Mouse (Mus musculus): ENCODE results near the gene Sh2d6.
"Not testable (repeated sequence)": the region's sequence is repeated elsewhere in the genome, so short reads cannot be mapped to it uniquely, and the experiment has no call there.

The Sh2d6 gene

DNA sequence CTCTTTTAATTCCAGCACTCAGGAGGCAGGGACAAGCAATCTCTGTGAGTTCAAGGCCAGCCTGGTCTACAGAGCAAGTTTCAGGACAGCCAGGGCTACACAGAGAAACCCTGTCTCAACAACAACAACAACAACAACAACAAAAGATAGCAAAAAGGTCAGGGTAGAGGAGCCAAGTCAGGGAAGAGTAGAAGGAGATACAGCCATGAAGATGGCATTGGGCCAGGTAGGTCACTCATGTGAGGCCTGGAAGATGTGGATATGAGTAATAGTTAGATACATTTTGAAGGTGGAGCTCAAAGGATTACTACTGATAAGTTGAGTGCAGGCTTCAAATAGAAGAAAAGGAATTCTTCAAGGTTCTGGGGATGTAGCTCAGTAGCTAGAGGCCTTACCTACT is 18.2 kb downstream of the Sh2d6 start:
- no peak for DNase-seq (ENCODE audit: low spot score in 2 of 2)

GRCm38 (mm10) chr6:72498950-72499349 is 22.6 kb downstream of the Sh2d6 start:
- no peak for DNase-seq (ENCODE audit: low spot score in 2 of 2)

GRCm38 (mm10) chr6:72492892-72493291 is 28.6 kb downstream of the Sh2d6 start:
- DNase-seq (ENCODE audit: low spot score in 2 of 2), result no peak

DNA sequence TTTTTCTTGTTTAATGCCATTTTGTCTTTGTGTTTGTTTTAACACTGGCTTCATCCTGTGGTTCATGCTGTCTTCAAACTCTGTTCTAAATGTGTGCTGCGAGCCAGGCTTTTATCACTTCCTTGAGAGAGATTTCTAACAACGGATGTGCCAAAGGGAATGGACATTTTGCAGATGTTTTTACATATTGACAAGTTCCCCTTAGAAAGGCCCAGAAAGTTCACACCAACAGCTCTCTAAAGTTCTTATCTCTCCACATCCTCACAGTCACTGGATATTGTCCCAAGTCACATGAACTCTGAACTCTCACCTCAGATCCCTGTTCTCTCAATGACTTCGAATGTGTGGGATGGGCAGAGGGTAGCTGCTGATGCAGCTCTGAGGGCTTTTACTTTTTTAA is 30.4 kb downstream of the Sh2d6 start:
- DNase-seq (ENCODE audit: low spot score in 2 of 2), result no peak

DNA sequence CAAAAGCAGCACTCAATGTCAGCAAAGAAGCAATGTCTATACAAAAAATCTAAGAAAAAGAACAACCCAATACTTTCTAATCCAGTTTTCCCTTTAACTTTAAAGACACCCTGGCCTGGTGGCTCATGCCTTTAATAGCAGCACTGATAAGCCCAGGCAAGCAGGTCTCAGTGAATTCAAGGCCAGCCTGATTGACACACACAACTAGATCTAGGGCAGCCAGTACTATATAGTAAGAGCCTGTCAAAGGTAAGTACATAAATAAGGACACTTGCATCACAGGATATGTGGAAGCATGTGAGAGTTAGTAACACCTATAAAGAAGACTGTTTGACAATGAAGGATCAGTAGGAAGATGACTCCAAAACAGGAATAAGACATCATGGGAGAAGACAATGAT is 32.0 kb downstream of the Sh2d6 start:
- DNase-seq (ENCODE audit: low spot score in 2 of 2), result no peak

DNA sequence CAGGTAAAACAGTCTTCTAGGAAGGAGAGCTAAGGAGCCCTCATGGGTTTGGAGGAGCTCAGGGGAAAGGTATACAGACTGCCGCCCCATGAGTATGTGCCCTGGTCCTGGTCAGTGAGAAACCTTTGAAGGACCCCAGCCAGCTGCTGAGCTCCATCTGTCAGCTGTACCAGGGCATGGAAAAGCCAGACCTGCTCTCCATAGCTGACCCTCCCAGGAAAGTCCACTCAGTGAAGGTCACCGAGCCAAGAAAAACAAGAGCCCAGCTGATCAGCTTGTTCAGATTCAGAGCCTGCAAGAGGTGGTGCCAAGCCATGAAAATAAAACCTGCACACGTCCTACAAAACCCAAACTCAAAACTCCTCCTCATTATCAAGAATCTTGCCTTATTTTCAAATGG is 32.7 kb downstream of the Sh2d6 start:
- no peak for DNase-seq (ENCODE audit: low spot score in 2 of 2)

- DNase-seq (ENCODE audit: low spot score in 2 of 2), result no peak
Observed at GRCm38 (mm10) chr6:72487282-72487681, 34.2 kb downstream of the Sh2d6 start.

DNA sequence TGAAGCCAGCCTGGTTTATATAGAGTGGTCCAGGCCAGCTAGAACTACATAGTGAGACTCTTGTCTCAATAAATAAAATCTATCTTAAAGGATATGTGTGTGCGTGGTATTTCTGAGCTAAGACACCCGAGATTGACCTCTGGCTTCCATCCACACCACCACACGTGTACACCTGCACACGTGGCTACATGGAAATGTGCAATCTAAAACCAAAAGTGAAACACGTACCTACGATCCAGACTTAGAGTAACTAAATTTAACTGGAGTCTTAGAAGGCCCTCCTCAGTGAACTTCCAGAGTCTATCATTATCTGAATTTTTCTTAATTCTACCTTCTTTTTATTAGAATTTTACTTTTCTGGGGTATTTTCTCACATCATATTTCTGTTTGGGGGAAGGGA is 35.2 kb downstream of the Sh2d6 start:
- DNase-seq (ENCODE audit: low spot score in 2 of 2), result no peak

DNA sequence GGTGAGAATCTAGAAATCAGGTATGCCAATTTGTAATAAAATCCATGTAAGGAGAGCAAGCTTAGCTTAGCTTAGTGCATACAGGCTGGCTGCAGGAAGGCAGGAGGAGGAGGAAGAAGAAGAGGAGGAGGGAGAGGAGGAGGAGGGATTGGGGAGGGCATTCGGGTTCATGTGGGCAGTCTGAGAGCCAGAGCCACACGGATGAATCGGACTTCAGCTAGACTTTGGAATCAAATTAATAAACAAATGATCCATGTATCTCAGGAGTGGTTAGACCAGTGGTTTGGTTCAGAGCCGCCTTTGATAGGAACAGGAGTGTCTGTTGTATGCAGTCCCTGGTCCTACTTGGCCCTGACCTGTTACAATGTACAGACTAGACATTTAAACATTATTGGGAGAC is 36.6 kb downstream of the Sh2d6 start:
- no peak for DNase-seq (ENCODE audit: low spot score in 2 of 2)

- DNase-seq (ENCODE audit: low spot score in 2 of 2), result no peak
Observed at GRCm38 (mm10) chr6:72482156-72482555, 39.4 kb downstream of the Sh2d6 start.

GRCm38 (mm10) chr6:72480422-72480702 is 41.1 kb downstream of the Sh2d6 start:
- no peak for DNase-seq (ENCODE audit: low spot score in 2 of 2)

- no peak for DNase-seq (ENCODE audit: low spot score in 2 of 2)
Observed at GRCm38 (mm10) chr6:72479645-72480421, 41.7 kb downstream of the Sh2d6 start.

DNA sequence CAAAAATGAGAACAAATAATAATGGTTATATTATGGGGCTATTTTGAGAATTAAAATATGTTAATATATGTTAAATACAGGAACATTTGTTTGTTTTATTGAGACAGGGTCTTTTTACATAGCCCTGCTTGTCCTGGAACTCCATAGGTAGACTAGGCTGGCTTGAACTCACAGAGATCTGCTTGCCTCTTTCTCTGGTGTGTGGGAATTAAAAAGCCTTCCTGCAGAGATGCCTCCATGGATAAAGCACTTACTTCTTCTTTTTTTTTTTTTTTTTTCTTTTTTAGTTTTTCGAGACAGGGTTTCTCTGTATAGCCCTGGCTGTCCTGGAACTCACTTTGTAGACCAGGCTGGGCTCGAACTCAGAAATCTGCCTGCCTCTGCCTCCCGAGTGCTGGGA is 42.8 kb downstream of the Sh2d6 start:
- DNase-seq (ENCODE audit: low spot score in 2 of 2), result not testable (repeated sequence)

- no peak for DNase-seq (ENCODE audit: low spot score in 2 of 2)
Observed at GRCm38 (mm10) chr6:72477621-72478020, 43.9 kb downstream of the Sh2d6 start.

GRCm38 (mm10) chr6:72476836-72477235 is 44.7 kb downstream of the Sh2d6 start:
- DNase-seq (ENCODE audit: low spot score in 2 of 2), result no peak

DNA sequence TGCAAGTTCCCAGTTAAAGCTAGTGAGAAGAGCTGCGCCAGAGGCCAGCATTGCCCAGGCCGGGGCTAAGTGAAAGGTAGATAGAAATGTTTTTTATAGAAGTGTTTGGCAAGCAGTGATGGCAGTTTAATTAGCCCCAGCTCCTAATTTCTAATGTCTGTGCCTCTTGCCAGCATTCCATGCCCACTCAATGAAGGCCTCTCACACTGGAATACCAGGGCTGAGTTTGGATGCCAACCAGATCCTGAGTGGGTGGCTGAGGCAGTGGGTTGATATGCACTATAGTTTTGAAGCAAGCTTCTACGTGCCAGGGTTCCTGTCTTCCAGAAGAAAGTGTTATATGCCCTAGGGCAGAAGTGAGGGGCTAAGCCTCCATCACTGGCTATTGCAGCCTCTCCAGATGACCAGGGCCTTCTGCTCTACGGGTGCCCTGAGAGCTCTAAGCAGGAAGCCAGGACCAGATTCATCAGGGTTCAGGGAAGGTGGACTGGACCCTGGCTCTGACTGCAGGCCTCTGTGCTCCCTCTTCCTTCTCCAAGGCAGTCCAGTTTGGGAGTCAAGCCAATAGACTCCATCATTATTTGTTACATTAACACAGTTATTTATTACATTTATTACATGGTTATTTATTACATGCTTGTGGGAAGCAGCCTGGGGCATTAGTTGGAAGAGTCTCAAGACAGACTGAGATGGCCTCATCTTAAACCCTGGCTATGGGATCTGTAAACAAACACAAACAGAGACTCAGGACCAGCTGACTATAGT is 46.1 kb downstream of the Sh2d6 start:
- no peak for DNase-seq (ENCODE audit: low spot score in 2 of 2)

GRCm38 (mm10) chr6:72473264-72474041 is 48.1 kb downstream of the Sh2d6 start:
- no peak for DNase-seq (ENCODE audit: low spot score in 2 of 2)

DNA sequence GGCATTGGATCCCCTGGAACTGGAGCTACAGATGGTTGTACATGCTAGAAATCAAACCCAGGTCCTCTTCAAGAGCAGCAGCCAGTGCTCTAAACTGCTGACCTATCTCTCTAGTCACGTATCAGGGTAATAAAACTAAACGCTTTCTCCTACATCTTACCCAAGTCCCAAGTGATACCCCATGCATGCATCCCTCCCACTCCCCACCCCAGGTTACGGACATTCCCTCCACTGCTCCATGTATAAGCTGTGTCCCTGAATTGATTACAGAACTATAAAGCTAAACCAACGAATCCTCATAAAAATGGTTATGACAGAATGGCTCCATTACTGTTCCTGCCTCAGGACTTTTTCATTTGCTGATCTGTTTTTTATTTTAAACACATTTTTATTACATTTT is 55.3 kb downstream of the Sh2d6 start:
- DNase-seq (ENCODE audit: low spot score in 2 of 2), result no peak

DNA sequence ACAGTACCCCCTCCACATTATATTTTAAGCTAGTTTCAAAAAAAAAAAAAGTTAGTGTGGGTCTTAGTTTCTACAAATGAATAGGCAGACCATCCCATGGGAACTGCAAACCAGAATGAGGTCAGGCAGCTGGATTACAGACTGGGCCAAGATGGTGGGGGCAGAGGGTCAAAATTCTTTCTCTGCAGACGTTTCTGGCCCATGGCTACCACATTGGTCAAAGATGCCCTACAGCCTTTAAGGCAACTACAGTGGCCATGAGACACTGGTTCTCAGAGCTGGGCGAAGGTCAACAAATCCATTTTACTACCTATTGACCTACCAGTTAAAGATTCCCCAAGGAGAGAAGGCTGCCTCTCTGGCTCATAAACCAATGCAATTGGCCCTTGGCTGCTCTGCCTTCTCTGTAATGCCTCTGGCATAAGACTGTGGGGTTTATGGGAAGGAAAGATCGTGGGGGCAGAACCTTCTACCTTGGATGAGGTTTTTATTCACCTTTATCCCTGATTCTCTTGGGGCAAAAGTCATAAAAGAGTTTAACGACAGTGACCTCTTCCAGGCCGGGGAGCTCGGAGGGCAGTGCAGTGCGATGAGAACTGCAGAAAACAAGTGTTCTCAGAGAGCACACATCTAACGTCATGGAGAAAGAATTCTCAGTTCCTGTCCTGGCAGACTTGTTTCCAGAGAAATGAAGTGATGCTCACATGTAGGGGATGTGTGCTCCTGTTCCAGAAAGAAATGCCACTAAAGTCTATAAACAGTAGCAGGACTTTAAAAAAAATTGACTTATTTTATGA is 55.9 kb downstream of the Sh2d6 start:
- no peak for DNase-seq (ENCODE audit: low spot score in 2 of 2)

Measured in spleen, postnatal 14 days (tissue).